Mouse (Mus musculus) NIH3T3 (cell line): ENCODE measurements around the gene Npas1.

Experiments used
- DNase-seq: peaks from one replicate; pipeline ENCODE4 v3.0.0-alpha.2; 2012; ENCODE audit warnings: low read depth

Npas1 gene

DNA sequence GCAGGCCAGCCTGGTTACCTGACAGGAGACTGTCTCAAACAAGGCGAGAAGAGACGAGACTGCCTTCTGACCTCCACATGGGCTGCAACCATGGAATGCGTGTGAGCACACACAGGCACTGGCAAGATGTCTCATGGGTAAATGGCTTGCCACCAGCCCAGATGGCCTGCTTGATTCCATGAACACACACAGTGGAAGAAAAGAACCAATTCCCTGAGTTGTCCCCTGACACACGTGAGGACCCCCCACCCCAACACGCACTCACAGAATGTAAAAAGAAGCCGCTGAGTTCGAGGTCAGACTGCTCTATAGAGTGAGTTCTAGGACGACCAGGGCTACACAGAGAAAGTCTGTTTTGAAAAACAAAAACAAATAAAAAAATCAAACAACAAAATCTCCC is at the start of gene Npas1:
TSS of gene Npas1 (minus strand) at position 101 of the 400 bp plus-strand sequence.
- DNase-seq: no peak

DNA sequence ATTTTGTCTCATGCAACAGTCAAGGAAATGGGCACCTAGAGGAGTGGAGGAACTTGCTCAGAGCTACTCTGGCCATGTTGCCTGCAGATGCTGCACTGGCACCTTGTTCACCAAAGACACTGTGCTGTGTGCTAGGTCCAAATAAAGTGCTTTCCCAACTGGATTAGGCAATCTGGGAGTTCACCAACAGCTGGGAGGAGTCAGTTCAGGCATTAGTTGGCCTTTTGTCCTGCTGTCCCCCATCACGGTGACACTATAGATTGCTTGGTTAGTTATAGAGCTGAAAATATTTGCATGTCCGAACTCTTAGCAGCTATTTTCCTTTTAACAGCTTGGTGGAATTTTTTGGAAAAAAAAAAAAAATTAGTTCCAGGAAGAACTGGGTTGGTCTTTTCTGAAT is 48.5 kb upstream of the Npas1 start:
- DNase-seq: peak; percentile 28

DNA sequence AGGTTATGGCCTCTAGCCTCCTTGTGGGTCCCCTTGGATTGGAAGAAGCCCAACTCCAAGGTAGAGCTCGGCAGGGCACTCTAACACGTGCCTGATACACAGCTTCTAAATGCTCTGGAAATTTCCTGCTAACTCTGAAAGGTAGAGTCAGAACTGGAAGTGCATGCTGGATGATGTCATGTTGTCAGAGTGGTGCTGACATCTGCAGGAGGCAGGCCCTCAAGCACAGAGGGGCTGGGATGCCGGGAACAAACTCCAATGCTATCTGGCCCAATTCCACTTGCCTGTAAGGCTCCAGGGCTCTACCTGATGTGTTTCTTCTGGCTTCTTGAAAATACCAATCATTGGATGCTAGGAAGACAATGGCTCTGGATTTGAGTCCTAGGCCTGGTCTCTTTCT is 47.9 kb upstream of the Npas1 start:
- no peak for DNase-seq

DNA sequence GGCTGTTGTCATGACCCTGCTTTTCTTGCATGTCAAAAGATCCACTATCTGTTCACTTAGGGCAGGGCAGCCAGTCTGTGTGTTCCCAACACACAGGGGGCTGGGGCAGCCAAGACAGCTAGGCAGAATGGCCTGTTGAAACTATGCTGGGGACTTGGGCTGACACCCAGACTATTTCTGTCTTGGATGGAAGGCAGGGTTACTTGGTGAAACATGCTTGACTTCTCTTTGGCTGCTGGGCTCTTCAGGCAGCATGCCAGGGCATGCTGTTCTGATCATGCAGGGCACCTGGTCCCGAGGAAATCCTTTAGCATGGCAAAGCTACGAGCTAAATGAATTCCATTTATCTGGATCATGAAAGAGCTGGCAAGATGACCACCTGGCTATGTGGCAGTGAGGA is 46.8 kb upstream of the Npas1 start:
- DNase-seq: peak; percentile 65

DNA sequence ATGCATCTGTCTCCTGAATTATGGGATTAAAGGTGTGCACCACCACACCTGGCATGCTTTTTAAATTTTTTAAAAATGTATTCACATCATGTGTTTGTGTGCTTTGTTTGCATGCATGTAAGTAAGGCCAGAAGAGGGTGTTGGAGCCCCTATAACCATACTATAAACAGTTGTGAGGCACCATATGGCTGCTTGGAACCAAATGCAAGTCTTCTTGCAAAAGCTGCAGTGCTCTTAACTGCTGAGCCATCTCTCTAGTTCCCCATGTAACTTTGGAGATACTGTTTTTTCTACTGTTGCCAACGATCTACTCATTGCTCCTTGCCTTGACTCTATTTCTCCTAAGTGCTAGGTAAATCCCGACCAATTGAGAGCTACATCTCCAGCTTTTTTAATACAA is 41.8 kb upstream of the Npas1 start:
- DNase-seq: no peak

DNA sequence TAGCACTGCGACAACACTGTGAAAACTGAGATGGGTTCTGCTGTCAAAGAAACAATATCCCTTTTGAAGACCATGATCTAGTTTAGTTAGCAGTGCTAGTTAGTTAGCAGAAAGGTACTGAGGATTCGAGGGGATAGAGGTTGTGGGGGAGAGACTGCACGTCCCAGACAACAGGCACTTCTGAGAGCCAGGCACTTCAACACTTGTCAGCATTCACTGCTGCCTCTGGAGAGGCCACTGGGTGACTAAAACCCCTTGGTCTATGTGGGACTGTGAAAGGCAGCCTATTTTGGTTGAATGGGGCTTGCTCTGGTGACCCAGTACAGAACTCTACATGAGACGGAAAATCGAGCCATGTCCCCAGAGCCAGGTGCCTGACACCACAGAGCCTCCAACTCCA is 39.7 kb upstream of the Npas1 start:
- DNase-seq: no peak

DNA sequence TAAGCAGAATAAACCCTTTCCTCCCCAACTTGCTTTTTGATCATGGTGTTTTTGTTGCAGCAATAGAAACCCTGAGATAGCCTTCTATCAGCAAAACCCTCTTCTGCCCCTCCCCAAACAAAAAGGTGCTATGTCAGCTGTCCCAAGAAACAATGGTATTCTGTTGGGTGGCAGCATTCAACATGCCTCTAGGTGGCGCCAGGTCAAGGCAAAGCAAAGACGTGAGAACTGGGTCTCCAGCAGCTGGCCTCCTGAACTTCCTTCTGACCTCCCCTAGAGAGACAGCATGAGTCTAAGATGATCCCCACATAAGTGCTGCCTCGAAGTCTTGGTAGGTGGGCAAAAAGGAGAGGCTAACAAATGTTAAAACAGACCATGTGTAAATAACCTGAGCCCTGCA is 29.8 kb upstream of the Npas1 start:
- peak; percentile 67 for DNase-seq

DNA sequence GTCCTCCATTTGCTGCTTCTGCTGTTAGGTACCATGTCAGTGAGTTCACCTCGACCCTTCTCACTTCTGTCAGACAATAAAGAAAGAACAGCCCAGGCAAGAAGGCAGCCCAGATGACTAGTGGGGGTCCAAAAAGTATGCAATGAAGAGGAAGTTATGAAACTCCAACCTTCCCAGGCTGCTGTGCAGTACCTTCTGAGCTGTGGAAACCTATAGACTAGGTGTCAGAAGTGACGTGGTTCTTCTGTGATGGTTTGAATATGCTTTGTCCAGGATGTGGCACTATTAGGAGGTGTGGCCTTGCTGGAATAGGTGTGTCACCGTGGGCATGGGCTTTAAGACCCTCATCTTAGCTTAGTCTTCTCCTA is 27.7 kb upstream of the Npas1 start:
- no peak for DNase-seq

DNA sequence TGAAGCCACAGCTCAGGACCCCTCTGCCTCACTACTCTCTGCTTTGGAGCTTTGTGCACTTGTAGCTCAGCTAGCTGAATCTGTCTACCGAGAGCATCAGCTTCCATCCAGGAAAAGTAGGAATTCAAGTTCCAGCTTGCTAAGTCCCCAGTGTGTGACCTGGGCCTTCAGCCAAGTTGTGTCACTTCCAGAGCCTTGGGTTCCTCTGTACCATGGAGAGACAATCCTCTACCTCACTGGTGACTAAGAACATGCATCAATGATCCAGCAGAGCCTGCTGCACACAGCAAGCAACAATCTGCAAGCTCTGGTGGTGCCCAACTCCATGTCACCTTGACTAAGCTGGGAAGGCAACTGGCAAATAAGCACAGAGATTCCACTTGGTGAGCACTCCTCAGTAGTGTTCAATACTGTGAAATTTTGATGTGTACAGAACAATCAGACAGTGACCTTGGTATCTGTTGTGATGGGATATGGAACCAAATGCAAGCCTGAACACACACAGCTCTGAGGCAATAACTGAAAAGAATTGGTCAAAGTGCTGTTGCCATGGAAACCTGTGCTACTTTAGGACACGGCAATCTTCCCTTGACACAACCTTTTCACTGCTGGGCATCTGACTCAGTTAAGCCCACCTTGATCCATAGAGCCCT is 27.2 kb upstream of the Npas1 start:
- no peak for DNase-seq

DNA sequence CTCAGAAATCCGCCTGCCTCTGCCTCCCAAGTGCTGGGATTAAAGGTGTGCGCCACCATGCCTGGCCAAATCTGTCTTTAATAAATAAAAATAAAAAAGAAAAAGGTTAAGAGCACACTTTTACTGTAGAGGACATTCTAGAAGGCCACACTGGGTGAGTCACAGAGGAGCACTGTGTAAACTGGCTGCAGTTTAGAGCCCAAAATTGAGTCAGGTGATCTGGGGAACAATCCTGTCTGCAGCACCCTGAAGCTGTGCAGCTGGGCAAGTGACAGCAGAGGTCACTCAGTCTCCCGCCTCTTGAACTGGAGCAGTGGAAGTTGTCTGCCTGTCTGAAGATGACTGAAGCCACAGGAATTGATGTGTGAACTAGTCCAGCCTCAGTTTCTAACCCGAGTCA is 24.0 kb upstream of the Npas1 start:
- no peak for DNase-seq

DNA sequence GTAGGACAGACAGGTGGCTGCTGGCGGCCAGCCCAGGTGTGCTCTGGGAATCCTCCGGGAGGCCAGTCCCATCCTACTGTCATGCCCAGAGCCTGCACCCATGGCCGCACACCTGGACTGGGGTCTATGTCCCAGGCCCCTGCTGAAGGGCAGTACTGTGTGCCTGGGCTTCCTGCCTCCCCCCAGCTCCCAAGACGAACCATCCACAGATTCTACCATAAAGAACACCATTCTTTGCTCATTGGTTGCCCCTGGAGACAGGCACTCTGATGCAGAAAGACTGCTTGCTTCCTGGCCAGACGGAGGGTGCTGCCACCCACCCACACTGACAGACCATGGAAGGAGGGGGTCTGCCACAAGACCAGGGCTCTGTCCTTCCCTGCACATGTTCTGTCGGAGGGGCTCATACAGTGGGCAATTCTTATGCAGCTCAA is 22.2 kb upstream of the Npas1 start:
- DNase-seq: no peak

DNA sequence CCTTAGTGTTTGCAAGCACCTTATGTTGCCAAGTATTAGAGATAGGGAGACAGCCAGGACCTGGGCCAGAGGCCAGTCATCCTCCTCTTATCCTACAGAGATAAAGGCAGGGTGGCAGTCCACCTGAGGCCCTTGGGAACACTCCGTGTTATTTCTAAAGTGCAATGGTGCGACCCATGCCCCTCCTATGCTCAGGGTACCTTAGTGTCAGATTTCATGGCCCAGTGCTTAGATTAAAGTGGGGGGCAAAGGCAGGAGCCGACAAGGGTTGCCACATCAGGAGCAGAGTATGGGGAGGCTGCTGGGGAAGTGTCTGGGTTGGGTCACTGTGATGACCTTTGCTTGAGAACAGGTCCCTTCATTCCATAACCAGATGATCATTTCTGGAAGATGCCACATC is 18.7 kb upstream of the Npas1 start:
- no peak for DNase-seq

DNA sequence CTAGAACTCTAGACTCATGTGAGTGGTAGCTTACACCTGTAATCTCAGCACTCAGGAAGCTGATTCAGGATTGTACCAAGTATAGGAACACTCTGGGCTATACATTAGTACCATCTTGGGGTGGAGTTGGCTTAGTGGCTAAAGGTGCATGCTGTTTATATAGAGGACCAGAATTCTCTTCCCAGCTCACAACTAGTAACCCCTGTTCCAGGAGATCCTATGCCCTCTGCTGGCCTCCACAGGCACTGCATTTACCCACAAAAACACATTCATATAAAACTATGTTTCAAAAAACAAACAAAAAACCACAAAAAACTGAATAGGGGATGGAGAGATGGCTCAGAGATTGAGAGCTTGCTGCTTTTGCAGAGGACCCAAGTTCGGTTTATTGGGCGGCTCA is 15.8 kb upstream of the Npas1 start:
- peak; percentile 78 for DNase-seq

DNA sequence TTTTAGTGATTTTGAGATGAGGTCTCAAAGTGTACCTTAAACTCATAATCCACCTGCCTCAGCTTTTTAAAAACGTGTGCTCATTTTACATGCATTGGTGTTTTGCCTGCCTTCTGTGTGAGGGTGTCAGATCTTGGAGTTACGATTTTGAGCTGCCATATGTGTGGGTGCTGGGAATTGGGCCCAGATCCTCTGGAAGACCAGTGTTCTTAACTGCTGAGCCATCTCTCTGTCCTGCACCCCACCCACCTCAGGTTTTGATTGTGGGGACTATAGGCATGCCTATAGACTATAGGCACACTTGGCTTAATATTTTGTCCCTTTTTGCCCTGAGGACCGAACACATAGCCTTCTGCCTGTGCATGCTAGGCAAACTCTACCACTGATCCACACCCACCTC is 14.7 kb upstream of the Npas1 start:
- DNase-seq: no peak

DNA sequence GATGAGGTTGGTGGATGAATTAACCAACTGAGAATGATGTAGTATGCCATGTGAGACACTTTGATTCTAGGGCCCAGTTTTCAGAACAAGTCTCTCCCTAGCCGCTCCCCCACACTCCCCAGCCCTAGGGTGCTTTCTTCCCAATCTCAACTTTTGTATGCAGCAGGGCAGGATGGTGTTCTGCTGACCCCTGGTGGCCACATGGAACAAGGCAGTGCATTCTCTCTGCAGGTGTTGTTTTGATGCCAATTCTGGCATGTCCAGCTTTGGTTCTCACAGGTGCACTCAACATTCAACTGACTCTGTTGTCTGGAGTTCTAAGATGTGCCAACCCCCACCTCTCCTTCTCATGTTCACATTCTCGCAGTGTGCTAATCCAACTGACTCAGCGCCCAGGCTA is 14.2 kb upstream of the Npas1 start:
- peak; percentile 82 for DNase-seq

DNA sequence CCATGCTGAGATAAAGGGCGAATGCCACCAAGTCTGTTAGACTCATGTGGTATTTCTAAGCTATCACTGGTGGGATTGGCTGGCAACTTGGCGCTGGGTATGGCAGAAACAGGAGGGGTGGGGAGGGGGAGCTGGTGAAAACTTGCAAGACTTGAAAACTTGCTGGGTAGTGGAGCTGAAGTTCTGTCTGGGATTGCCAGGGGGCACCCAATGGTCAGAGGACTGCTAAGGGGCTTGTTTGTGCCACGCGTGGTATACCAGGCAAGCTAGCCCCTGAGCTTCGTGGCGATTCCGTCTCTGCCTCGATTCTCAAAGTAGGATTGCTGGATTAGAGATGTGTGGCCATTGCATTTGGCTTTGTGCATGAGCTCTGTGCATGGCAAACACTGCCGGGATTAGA is 12.4 kb upstream of the Npas1 start:
- DNase-seq: no peak

DNA sequence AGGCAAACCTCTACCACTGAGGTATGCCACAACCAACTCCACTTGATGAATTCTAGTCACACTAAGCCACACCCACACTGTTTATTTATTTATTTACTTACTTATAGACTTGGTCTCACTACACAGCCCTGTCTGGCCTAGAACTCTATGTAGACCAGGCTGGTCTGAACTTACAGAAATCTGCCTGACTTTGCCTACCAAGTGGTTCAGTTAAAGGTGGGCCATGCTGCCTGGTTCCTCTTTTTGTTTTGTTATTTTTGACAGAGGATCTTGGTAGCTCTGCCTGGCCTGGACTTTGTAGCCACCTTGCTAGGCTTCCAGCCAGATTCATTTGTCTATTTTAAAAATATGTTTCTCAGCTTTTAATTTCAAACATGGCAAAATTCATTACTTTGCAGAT is 11.3 kb upstream of the Npas1 start:
- no peak for DNase-seq

DNA sequence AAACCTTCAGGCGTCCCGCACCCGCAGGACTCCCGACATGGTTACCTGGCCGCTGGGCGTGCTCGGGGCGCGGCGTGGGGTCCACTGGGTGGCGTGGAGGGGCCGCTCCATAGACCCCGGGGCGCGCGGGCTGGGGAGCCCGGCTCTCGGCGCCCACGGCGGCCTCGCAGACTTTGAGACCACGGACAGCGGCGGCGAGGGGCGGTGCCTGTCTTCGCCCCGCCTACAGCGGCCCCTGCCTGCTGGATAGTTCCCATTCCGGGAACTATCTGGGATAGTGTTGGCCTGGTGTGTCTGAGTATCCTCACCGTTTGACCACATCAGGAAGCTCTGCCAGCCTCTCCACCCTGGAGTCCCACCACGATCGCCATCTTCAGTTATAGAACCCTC is 933 bp downstream of the Npas1 start:
- no peak for DNase-seq

DNA sequence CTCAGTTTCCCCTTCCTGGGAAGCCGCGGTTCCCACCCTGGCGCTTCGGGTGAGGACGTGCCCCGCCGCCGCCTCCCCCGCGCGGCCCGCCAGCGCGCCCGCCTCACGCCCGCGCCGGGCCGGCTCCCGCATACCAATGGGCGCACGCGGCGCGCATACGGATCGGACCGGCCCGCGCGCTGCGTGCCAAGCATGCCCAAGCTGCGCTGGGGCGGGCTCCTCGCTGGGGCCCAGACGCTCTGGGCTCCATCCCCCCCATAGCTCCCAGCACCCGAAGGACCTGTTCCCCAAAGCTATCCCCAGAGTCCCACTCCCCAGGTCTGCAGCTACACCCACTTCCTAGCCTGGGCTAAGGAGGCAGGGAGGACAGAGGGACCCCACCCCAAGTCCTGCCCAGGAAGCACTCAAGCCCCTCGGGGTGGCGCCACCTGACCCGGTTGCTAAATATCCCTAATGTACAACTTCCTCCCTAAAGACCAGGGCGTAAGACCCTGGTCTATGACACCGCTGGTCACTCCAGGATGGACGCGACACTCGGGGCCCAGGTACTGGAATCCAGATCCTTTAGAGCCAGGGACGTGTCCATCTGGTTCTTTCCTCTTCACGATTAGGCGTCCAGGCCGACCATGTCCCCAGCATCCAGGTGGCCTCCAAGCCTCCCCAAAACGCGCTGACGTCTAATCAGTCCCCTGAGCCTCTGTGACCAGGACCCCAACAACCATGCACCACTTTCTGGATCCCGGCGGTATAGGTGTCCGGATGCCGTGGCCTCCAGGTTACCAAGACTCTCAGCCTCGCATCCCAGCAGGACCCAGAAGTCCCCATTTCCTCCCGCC is 1.5 kb downstream of the Npas1 start:
- no peak for DNase-seq

DNA sequence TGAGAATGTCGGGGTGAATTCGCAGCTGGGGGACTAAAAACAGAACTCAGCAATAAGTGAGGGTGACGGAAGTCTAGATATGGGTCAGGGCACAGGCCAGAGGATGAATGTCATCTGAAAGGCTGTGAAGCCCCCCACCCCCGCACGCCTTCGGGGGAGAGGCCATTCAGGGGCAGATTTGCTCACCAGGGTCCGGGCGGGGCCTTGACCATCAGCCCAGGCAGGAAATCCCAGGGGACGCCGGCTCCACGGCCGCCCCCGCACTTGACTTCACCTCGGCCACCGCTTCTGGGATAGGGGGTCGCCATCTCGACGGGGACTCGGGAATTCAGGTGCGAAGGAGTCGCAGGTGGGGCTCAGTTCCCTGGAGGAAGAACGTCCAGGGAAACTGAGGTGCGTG is 2.2 kb downstream of the Npas1 start:
- DNase-seq: no peak

DNA sequence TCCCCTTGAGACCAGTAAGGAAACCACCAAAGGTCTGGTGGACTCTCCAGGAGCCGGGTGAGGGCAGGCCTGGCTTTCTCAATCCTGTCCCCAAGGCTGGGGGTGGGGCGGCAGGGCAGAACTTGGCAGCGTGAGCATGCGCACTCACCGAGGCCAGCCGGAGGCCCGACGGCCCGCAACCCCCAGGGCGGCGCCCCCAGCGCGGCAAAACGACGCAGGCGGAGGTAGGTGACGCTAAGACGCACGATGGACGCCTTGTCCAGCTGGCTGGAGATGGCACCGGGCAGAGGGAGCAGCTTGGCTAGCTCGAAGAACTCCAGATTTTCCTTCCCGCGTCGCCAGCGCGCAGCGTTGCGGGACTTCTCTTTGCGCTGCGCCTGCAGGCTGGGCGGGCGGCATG is 3.1 kb downstream of the Npas1 start:
- DNase-seq: no peak

DNA sequence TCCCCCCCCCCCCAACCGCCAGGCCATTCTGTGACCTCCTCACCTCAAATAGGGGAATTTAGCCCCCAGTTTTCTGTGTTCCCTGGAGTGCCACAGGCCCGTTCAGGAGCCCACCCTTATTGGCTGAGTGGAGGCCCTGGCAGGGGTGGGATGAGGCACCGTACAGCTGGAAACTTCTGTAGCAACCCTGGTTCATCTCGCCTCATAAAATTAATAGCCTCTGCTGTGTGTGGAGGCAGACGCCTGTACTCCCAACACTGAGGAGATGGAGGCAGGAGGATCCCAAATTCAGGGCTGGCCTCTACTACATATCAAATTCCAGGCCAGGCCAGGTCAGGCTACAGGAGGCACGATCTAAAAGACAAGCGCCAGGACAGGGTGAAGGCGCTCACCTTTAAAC is 3.7 kb downstream of the Npas1 start:
- DNase-seq: no peak

DNA sequence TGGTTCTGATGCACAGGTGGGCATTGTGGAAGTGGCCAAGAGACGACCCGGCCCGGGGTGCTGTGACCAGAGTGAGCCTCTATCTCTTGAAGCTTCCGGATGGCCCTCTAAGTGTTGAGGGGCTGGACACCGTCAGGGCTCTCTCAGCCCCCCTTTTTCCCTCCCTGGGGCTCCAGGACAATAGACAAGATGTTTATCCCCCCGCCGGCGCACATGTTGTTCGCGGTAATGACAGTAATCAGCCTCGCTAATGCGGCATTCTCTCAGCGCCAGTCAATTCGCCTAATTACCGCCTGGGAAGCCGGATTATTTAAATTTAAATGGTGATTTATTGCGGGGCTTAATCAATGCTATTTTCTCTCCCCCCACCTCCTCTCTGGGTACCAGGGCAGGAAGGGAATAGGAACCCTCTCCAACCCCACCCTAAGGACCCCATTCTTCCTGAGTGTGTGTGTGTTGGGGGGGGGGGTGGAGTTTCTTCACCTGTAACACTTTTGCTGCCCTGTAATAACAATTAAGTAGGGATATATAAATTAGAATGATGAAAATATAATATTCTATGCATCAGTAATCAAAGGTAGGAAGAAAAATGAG is 5.3 kb downstream of the Npas1 start:
- DNase-seq: no peak

DNA sequence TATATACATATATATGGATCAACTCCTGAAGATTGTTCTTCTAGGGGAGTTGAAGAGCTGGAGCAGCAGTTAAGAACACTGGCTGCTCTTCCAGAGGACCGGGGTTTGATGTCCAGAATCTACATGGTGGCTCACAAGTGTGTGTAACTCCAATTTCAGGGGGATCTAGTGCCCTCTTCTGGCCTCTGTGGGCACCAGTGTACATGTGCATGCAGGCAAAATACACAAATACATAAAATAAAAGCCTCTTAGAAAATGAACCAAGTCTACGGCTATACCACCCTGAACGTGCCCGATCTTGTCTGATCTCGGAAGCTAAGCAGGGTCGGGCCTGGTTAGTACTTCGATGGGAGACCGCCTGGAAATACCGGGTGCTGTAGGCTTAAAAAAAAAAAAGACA is 6.0 kb downstream of the Npas1 start:
- DNase-seq: peak; percentile 61
